Mouse (Mus musculus): ENCODE results near the gene Rdh16. TPM values are rescaled to one million over a fixed set of nuclear protein-coding genes. Genes with fewer than 3 reads are reported as not detected.
"Not testable (repeated sequence)": the region's sequence is repeated elsewhere in the genome, so short reads cannot be mapped to it uniquely, and the experiment has no call there.

Gene Rdh16
- polyA plus RNA-seq, 1 experiment from 2014 or later, result not detected

DNA sequence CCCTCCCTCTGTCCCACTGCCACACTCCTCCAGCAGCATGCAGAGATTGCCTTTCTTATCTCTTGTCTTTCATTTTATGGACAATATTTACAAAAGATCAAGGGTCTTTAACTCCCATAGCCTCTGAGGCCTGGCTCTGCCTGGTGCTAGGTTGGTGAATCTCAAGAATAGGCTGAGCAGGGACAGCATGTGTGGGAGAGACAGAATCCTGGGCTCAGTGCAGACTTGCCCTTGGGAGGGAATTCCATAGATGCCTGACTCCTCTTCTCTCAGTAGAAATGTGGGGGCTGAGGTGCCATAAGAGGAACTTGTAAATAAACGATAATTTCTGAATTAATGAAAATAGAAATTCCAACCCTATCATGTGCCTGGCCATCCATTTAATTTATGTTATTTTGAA lies 34.4 kb upstream of the Rdh16 start:
- Histone ChIP-seq H3K4me2 (ENCODE audit: low read length) (no peak overlapping the region), H3K4me1 (replicated peaks; ENCODE audit: control insufficient read depth, insufficient read depth, low read length) (no peaks in the 10 kb centered on the region), H3K4me3 (replicated peaks; ENCODE audit: low read length) (no peak overlapping the region), H3K9me3 (ENCODE audit: control insufficient read depth, low read length) (no peaks in the 10 kb centered on the region), H3K27me3 (replicated peaks; ENCODE audit: control insufficient read depth, insufficient read depth, low read length) (no peaks in the 10 kb centered on the region), H3K27ac (ENCODE audit: low read length) (no peak overlapping the region), H3K36me3 (ENCODE audit: control insufficient read depth, insufficient read depth) (no peaks in the 10 kb centered on the region), H3K9ac (replicated peaks; ENCODE audit: low read depth, low read length) (no peak overlapping the region)
- 90% methylated on average over 1 of the region's 1 CpGs for WGBS
- ATAC-seq, result no peak

DNA sequence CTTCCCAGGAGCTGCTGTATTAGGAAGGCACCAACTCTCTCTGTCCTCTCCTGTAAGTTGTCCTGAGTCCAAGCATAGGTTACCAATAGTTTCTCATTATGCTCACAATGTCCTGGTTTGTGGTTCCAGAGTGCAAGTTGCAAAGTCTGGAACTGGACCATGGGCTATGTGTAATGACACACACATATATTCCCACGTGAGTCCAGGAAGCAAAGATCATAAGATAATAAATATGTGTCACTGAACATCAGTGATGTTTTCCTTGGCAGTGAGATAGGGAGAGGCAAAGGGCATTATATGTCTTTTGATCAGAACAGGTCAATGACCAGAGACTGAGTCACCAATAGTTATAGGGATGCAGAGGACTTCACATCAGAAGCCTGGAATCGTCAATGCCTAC lies 24.9 kb upstream of the Rdh16 start, which contains the start of gene Rdh9:
TSS of gene Rdh9 (plus strand) at position 376 of the 400 bp plus-strand sequence.
- WGBS, result 81% methylated on average over 2 of the region's 2 CpGs
- no peak for ATAC-seq
- no peaks in the 10 kb centered on the region for H3K36me3 ChIP-seq (ENCODE audit: control insufficient read depth, insufficient read depth)
- no peaks in the 10 kb centered on the region for H3K9me3 ChIP-seq (ENCODE audit: control insufficient read depth, low read length)
- no peak within 1 kb of the TSS for H3K4me3 ChIP-seq (replicated peaks; ENCODE audit: low read length)
- H3K27ac ChIP-seq (ENCODE audit: low read length), result no peak within 1 kb of the TSS
- no peaks in the 10 kb centered on the region for H3K27me3 ChIP-seq (replicated peaks; ENCODE audit: control insufficient read depth, insufficient read depth, low read length)
- no peak within 1 kb of the TSS for H3K4me2 ChIP-seq (ENCODE audit: low read length)
- no peak within 1 kb of the TSS for H3K9ac ChIP-seq (replicated peaks; ENCODE audit: low read depth, low read length)
- no peaks in the 10 kb centered on the region for H3K4me1 ChIP-seq (replicated peaks; ENCODE audit: control insufficient read depth, insufficient read depth, low read length)

GRCm38 (mm10) chr10:127782321-127782720 lies 18.6 kb upstream of the Rdh16 start:
- not testable (repeated sequence) for H3K4me3 ChIP-seq (replicated peaks; ENCODE audit: low read length); H3K36me3 ChIP-seq (ENCODE audit: control insufficient read depth, insufficient read depth); H3K4me2 ChIP-seq (ENCODE audit: low read length); H3K4me1 ChIP-seq (replicated peaks; ENCODE audit: control insufficient read depth, insufficient read depth, low read length); H3K27ac ChIP-seq (ENCODE audit: low read length); ATAC-seq; H3K9me3 ChIP-seq (ENCODE audit: control insufficient read depth, low read length); H3K9ac ChIP-seq (replicated peaks; ENCODE audit: low read depth, low read length); H3K27me3 ChIP-seq (replicated peaks; ENCODE audit: control insufficient read depth, insufficient read depth, low read length)
- WGBS, result 96% methylated on average over 17 of the region's 17 CpGs

DNA sequence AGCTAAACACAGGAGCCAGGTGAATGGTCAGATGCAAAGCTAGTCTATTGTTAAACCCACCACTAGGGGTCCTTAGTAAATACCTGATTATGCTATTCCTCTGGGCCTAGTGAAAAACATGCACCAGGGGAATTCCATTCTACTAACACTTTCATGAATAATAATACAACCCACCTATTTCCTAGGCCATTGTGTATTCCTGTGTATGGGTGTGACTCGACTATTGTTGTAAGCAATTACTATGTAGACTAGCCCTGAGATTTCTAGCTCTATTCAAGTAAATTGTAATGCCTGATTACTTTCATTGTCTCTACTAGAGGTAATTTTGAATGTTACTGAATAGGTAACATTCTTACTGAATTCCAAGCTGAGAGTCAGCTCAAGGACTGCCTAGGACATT lies 15.5 kb upstream of the Rdh16 start:
- H3K27me3 ChIP-seq (replicated peaks; ENCODE audit: control insufficient read depth, insufficient read depth, low read length); ATAC-seq; H3K4me2 ChIP-seq (ENCODE audit: low read length); H3K4me1 ChIP-seq (replicated peaks; ENCODE audit: control insufficient read depth, insufficient read depth, low read length); H3K4me3 ChIP-seq (replicated peaks; ENCODE audit: low read length); H3K9me3 ChIP-seq (ENCODE audit: control insufficient read depth, low read length); H3K36me3 ChIP-seq (ENCODE audit: control insufficient read depth, insufficient read depth); H3K9ac ChIP-seq (replicated peaks; ENCODE audit: low read depth, low read length); H3K27ac ChIP-seq (ENCODE audit: low read length): not testable (repeated sequence)
- 65% methylated on average over 1 of the region's 1 CpGs for WGBS

- Histone ChIP-seq H3K27me3 (replicated peaks; ENCODE audit: control insufficient read depth, insufficient read depth, low read length) (no peaks in the 10 kb centered on the region), H3K4me3 (replicated peaks; ENCODE audit: low read length) (no peak overlapping the region), H3K4me1 (replicated peaks; ENCODE audit: control insufficient read depth, insufficient read depth, low read length) (no peaks in the 10 kb centered on the region), H3K36me3 (ENCODE audit: control insufficient read depth, insufficient read depth) (no peaks in the 10 kb centered on the region), H3K9ac (replicated peaks; ENCODE audit: low read depth, low read length) (no peak overlapping the region), H3K27ac (ENCODE audit: low read length) (no peak overlapping the region), H3K4me2 (ENCODE audit: low read length) (no peak overlapping the region), H3K9me3 (ENCODE audit: control insufficient read depth, low read length) (no peaks in the 10 kb centered on the region)
- WGBS, result 78% methylated on average over 1 of the region's 1 CpGs
- no peak for ATAC-seq
These were observed 1.7 kb upstream of the Rdh16 start for GRCm38 (mm10) chr10:127799295-127799694.

GRCm38 (mm10) chr10:127801612-127802011 lies 660 bp downstream of the Rdh16 start:
- Histone ChIP-seq H3K4me3 (replicated peaks; ENCODE audit: low read length) (no peak overlapping the region), H3K27me3 (replicated peaks; ENCODE audit: control insufficient read depth, insufficient read depth, low read length) (no peaks in the 10 kb centered on the region), H3K27ac (ENCODE audit: low read length) (no peak overlapping the region), H3K9ac (replicated peaks; ENCODE audit: low read depth, low read length) (no peak overlapping the region), H3K36me3 (ENCODE audit: control insufficient read depth, insufficient read depth) (no peaks in the 10 kb centered on the region), H3K4me2 (ENCODE audit: low read length) (no peak overlapping the region), H3K9me3 (ENCODE audit: control insufficient read depth, low read length) (no peaks in the 10 kb centered on the region), H3K4me1 (replicated peaks; ENCODE audit: control insufficient read depth, insufficient read depth, low read length) (no peaks in the 10 kb centered on the region)
- no peak for ATAC-seq
- 92% methylated on average over 2 of the region's 2 CpGs for WGBS

GRCm38 (mm10) chr10:127802236-127802635 lies 1.3 kb downstream of the Rdh16 start:
- no peak for ATAC-seq
- H3K27ac ChIP-seq (ENCODE audit: low read length), result no peak overlapping the region
- H3K9ac ChIP-seq (replicated peaks; ENCODE audit: low read depth, low read length), result no peak overlapping the region
- no peaks in the 10 kb centered on the region for H3K36me3 ChIP-seq (ENCODE audit: control insufficient read depth, insufficient read depth)
- no peaks in the 10 kb centered on the region for H3K27me3 ChIP-seq (replicated peaks; ENCODE audit: control insufficient read depth, insufficient read depth, low read length)
- H3K4me3 ChIP-seq (replicated peaks; ENCODE audit: low read length), result no peak overlapping the region
- H3K4me2 ChIP-seq (ENCODE audit: low read length), result no peak overlapping the region
- no peaks in the 10 kb centered on the region for H3K9me3 ChIP-seq (ENCODE audit: control insufficient read depth, low read length)
- no peaks in the 10 kb centered on the region for H3K4me1 ChIP-seq (replicated peaks; ENCODE audit: control insufficient read depth, insufficient read depth, low read length)
- WGBS, result 80% methylated on average over 5 of the region's 5 CpGs

DNA sequence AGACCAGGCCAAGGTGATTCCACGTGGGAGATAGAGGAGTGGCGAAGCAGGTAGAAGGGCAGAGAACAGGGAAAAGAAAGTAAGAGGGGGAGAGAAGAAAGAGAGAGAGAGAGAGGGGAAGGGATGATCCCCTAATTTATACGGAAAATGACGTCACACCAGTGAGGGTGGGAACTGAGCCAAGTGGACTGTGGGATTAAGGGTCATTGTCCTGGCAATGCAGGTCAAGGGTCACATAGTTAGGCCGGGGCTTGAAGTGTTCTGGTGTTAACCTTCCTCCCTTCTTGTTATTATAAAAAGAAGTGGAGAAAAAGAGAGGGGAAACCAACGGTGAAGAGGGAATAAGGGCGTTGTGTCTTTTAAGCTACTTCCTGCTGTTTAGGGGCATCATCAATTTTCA lies 3.5 kb downstream of the Rdh16 start:
- no peak for ATAC-seq
- Histone ChIP-seq H3K4me1 (replicated peaks; ENCODE audit: control insufficient read depth, insufficient read depth, low read length) (no peaks in the 10 kb centered on the region), H3K4me2 (ENCODE audit: low read length) (no peak overlapping the region), H3K27me3 (replicated peaks; ENCODE audit: control insufficient read depth, insufficient read depth, low read length) (no peaks in the 10 kb centered on the region), H3K9ac (replicated peaks; ENCODE audit: low read depth, low read length) (no peak overlapping the region), H3K9me3 (ENCODE audit: control insufficient read depth, low read length) (no peaks in the 10 kb centered on the region), H3K36me3 (ENCODE audit: control insufficient read depth, insufficient read depth) (no peaks in the 10 kb centered on the region), H3K4me3 (replicated peaks; ENCODE audit: low read length) (no peak overlapping the region), H3K27ac (ENCODE audit: low read length) (no peak overlapping the region)
- 69% methylated on average over 7 of the region's 7 CpGs for WGBS

DNA sequence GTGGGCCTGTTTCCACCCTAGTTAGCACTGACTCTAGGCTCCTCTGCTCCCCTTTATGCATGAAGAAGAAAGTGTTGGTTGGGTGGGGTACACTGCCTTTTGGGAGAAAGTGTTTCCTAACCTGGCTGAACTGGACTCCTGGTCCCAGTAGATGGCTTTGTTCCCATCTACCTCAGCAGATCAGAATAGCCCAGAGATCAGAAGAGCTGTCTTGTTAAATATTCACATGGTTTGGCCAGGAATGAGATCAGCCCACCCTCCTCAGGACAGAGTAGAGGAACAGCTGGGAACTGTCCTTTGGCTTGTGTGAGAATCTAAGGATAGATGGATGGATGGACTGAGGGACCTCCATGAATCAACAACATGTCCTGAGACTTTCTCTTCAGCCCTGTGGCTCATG lies 14.9 kb downstream of the Rdh16 start:
- no peak overlapping the region for H3K4me2 ChIP-seq (ENCODE audit: low read length)
- no peaks in the 10 kb centered on the region for H3K9me3 ChIP-seq (ENCODE audit: control insufficient read depth, low read length)
- no peaks in the 10 kb centered on the region for H3K4me1 ChIP-seq (replicated peaks; ENCODE audit: control insufficient read depth, insufficient read depth, low read length)
- H3K4me3 ChIP-seq (replicated peaks; ENCODE audit: low read length), result no peak overlapping the region
- no peak for ATAC-seq
- no peak overlapping the region for H3K27ac ChIP-seq (ENCODE audit: low read length)
- H3K9ac ChIP-seq (replicated peaks; ENCODE audit: low read depth, low read length), result no peak overlapping the region
- H3K27me3 ChIP-seq (replicated peaks; ENCODE audit: control insufficient read depth, insufficient read depth, low read length), result no peaks in the 10 kb centered on the region
- no peaks in the 10 kb centered on the region for H3K36me3 ChIP-seq (ENCODE audit: control insufficient read depth, insufficient read depth)

- not testable (repeated sequence) for H3K27me3 ChIP-seq (replicated peaks; ENCODE audit: control insufficient read depth, insufficient read depth, low read length); ATAC-seq; H3K4me3 ChIP-seq (replicated peaks; ENCODE audit: low read length); H3K9ac ChIP-seq (replicated peaks; ENCODE audit: low read depth, low read length); H3K4me1 ChIP-seq (replicated peaks; ENCODE audit: control insufficient read depth, insufficient read depth, low read length); H3K27ac ChIP-seq (ENCODE audit: low read length); H3K4me2 ChIP-seq (ENCODE audit: low read length); H3K36me3 ChIP-seq (ENCODE audit: control insufficient read depth, insufficient read depth); H3K9me3 ChIP-seq (ENCODE audit: control insufficient read depth, low read length)
- WGBS, result 82% methylated on average over 4 of the region's 4 CpGs
These were observed 16.4 kb downstream of the Rdh16 start for GRCm38 (mm10) chr10:127817268-127817910.
